Mouse (Mus musculus): ENCODE measurements around the gene Pick1. TPM values are rescaled to one million over a fixed set of nuclear protein-coding genes. Genes with fewer than 3 reads are reported as not detected.

The Pick1 gene
- total and polyA plus RNA-seq, 2 experiments from 2014 or later = 26.9 to 27.2 TPM

DNA sequence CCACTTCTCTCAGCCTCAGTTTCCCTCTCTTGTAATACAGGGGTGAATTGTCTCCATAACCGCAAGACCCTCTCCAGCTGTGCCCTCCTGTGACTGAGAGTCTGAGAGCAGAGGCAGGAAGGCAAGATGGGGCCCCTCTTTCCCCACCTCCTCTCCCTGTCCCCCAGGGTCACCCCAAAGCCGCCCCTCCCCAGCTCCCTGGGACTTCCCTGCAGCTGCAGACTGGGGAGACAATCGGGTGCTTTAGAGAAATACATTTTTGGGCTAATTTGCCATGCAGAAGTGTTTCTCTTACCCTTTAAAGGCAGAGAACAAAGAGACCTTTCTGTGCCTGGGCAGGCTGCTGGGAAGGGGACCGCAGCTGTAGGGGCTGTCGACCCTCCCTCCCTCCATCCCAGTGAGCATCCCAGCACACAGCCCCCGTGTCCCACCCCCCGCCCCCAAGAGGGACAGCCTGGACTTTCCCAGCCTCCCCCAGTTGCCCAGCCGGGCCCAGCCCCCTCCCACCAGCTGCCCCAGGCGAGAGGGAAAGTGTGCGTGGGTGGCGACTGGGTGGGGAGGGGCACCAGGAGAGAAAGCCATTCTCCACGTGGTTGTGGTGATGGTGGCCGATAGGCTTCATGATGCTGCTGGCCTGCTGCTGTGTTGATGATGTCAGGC is 27.4 kb upstream of the Pick1 start:
- ATAC-seq (ENCODE audit: insufficient read depth, low read depth) (no peak), DNase-seq (ENCODE audit: low spot score) (no peak)
- 40% methylated on average over 13 of the region's 13 CpGs for WGBS
- Histone ChIP-seq H3K36me3 (replicated peaks; ENCODE audit: control insufficient read depth, insufficient read depth, low read length) (no peaks in the 10 kb centered on the region), H3K4me3 (ENCODE audit: low read depth, low read length) (no peak overlapping the region), H3K9me3 (replicated peaks; ENCODE audit: control insufficient read depth, low read length) (no peaks in the 10 kb centered on the region), H3K27me3 (ENCODE audit: control insufficient read depth, insufficient read depth, low read length) (no peaks in the 10 kb centered on the region), H3K4me1 (ENCODE audit: control insufficient read depth, insufficient read depth) (peaks cover 3% of the 10 kb centered on the region; the same call in 1 of the 2 replicates), H3K4me2 (ENCODE audit: low read depth, low read length) (no peak overlapping the region), H3K9ac (replicated peaks; ENCODE audit: low read depth, low read length) (no peak overlapping the region), H3K27ac (ENCODE audit: low read depth) (no peak overlapping the region)
- no peak for TF ChIP-seq EP300 (IDR thresholded peaks at IDR 0.05; ENCODE audit: low read depth)
- no peak for TF ChIP-seq CTCF (IDR thresholded peaks at IDR 0.05; ENCODE audit: low read depth)

DNA sequence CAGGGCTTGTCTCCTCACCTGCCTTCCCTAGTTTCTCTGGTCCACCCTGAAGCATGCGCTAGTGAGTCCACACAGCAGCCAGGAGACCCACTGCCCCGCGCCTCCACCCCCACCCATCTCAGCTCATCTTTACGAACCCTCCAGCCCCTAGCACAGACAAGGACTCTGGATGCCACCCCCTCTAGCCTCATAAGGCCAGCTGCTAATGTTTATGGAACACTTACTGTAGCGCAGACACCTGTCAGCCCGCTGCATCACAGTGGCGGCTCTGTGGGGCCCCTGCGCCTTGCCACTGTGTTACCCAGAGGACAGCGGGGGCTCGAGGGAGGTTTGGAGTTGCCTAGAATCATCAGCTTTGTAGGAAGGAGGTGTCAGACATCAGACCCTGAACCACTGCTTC is 26.4 kb upstream of the Pick1 start:
- no peaks in the 10 kb centered on the region for H3K9me3 ChIP-seq (replicated peaks; ENCODE audit: control insufficient read depth, low read length)
- TF ChIP-seq EP300 (IDR thresholded peaks at IDR 0.05; ENCODE audit: low read depth) (no peak), CTCF (IDR thresholded peaks at IDR 0.05; ENCODE audit: low read depth) (no peak)
- H3K4me1 ChIP-seq (ENCODE audit: control insufficient read depth, insufficient read depth) = peaks cover 3% of the 10 kb centered on the region; the same call in 1 of the 2 replicates
- no peak overlapping the region for H3K4me3 ChIP-seq (ENCODE audit: low read depth, low read length)
- no peak overlapping the region for H3K27ac ChIP-seq (ENCODE audit: low read depth)
- no peaks in the 10 kb centered on the region for H3K27me3 ChIP-seq (ENCODE audit: control insufficient read depth, insufficient read depth, low read length)
- no peak for DNase-seq (ENCODE audit: low spot score)
- 35% methylated on average over 10 of the region's 10 CpGs for WGBS
- H3K9ac ChIP-seq (replicated peaks; ENCODE audit: low read depth, low read length) = no peak overlapping the region
- H3K4me2 ChIP-seq (ENCODE audit: low read depth, low read length) = no peak overlapping the region
- no peaks in the 10 kb centered on the region for H3K36me3 ChIP-seq (replicated peaks; ENCODE audit: control insufficient read depth, insufficient read depth, low read length)
- no peak for ATAC-seq (ENCODE audit: insufficient read depth, low read depth)

DNA sequence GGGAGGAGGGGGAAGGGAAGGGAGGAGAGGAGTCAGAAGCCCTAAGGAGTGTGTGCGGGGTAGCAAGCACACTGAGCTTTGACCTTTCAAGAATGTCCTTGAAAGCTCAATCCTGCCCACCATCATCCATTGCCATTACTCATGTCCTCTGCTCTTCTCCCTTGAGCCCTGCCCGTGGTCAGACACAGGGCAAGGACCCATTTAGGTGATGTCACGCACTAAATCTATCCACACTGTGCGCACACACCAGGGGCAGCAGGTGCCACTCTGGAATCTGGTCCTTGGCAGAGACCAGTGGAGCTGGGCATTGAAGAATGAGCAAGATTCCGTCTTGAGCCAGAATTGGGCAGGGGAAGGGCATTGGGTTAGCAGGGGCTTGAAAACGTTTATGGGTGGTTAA is 20.8 kb upstream of the Pick1 start:
- no peak for DNase-seq (ENCODE audit: low spot score)
- H3K4me1 ChIP-seq (ENCODE audit: control insufficient read depth, insufficient read depth) = no peaks in the 10 kb centered on the region
- TF ChIP-seq EP300 (IDR thresholded peaks at IDR 0.05; ENCODE audit: low read depth) (no peak), CTCF (IDR thresholded peaks at IDR 0.05; ENCODE audit: low read depth) (no peak)
- H3K4me2 ChIP-seq (ENCODE audit: low read depth, low read length) = no peak overlapping the region
- H3K4me3 ChIP-seq (ENCODE audit: low read depth, low read length) = no peak overlapping the region
- no peak overlapping the region for H3K27ac ChIP-seq (ENCODE audit: low read depth)
- H3K9ac ChIP-seq (replicated peaks; ENCODE audit: low read depth, low read length) = no peak overlapping the region
- 64% methylated on average over 6 of the region's 6 CpGs for WGBS
- no peak for ATAC-seq (ENCODE audit: insufficient read depth, low read depth)
- no peaks in the 10 kb centered on the region for H3K27me3 ChIP-seq (ENCODE audit: control insufficient read depth, insufficient read depth, low read length)
- H3K36me3 ChIP-seq (replicated peaks; ENCODE audit: control insufficient read depth, insufficient read depth, low read length) = no peaks in the 10 kb centered on the region
- H3K9me3 ChIP-seq (replicated peaks; ENCODE audit: control insufficient read depth, low read length) = no peaks in the 10 kb centered on the region

DNA sequence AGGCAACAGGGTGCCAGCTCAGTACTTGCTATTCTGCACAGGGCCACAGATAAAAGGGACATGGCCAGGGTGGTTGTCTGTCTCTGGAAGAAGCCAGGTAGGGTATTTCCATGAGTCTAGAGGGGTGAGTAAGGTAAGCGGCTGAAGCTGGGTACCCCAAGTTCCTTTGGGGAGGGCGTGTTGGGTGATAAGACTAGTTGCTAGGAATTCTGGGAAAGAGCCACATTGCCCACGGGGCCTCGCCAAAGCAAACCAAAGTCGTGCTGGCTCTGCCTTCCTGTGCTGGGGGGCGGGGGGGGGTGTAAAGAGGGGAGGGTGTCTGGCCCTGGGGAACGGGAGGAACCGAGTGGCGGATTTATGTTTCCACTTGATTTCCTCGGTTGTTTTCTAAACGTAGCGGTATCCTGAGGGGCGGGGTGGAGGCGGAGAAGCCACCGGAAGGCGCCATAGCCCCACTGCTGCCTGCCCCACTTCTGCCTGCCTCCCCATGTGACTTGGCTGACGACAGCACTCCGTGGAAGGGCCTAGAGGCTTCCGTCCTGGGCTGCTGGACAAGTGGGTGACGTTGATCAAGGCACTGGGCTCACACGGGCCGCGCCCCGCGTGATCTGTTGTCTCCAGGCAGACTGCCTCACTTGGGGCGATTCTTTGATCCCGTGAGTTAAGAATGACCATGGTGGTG is 20.1 kb upstream of the Pick1 start:
- no peaks in the 10 kb centered on the region for H3K9me3 ChIP-seq (replicated peaks; ENCODE audit: control insufficient read depth, low read length)
- no peaks in the 10 kb centered on the region for H3K4me1 ChIP-seq (ENCODE audit: control insufficient read depth, insufficient read depth)
- 79% methylated on average over 27 of the region's 27 CpGs for WGBS
- DNase-seq (ENCODE audit: low spot score) (no peak), ATAC-seq (ENCODE audit: insufficient read depth, low read depth) (peak; percentile 35; the same call in 1 of the 2 replicates)
- H3K4me3 ChIP-seq (ENCODE audit: low read depth, low read length) = no peak overlapping the region
- no peaks in the 10 kb centered on the region for H3K36me3 ChIP-seq (replicated peaks; ENCODE audit: control insufficient read depth, insufficient read depth, low read length)
- no peaks in the 10 kb centered on the region for H3K27me3 ChIP-seq (ENCODE audit: control insufficient read depth, insufficient read depth, low read length)
- no peak overlapping the region for H3K9ac ChIP-seq (replicated peaks; ENCODE audit: low read depth, low read length)
- no peak overlapping the region for H3K27ac ChIP-seq (ENCODE audit: low read depth)
- no peak for TF ChIP-seq CTCF (IDR thresholded peaks at IDR 0.05; ENCODE audit: low read depth)
- no peak for TF ChIP-seq EP300 (IDR thresholded peaks at IDR 0.05; ENCODE audit: low read depth)
- H3K4me2 ChIP-seq (ENCODE audit: low read depth, low read length) = no peak overlapping the region

DNA sequence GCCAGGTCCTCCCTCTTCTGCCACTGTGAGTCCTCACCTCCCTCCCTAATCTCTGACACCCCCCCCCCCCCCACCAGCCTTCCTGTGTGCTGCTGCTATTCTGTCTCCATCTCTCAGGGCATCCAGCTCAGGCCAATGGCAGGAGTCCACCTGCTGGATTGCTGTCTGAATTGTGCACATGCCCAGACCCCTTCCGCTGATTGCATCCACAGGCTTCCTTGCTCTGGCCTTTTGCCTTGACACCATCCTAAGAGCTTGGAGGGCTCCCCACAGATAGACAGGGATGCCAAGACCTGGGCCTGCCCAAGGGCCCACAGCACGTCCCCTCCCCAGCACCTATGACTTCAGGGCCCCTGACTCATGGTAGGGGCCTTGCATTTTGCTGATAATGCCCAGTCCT is 18.6 kb upstream of the Pick1 start:
- Histone ChIP-seq H3K9me3 (replicated peaks; ENCODE audit: control insufficient read depth, low read length) (no peaks in the 10 kb centered on the region), H3K4me3 (ENCODE audit: low read depth, low read length) (no peak overlapping the region), H3K36me3 (replicated peaks; ENCODE audit: control insufficient read depth, insufficient read depth, low read length) (no peaks in the 10 kb centered on the region), H3K4me1 (ENCODE audit: control insufficient read depth, insufficient read depth) (no peaks in the 10 kb centered on the region), H3K27me3 (ENCODE audit: control insufficient read depth, insufficient read depth, low read length) (no peaks in the 10 kb centered on the region), H3K9ac (replicated peaks; ENCODE audit: low read depth, low read length) (no peak overlapping the region), H3K4me2 (ENCODE audit: low read depth, low read length) (no peak overlapping the region), H3K27ac (ENCODE audit: low read depth) (no peak overlapping the region)
- no peak for DNase-seq (ENCODE audit: low spot score)
- TF ChIP-seq CTCF (IDR thresholded peaks at IDR 0.05; ENCODE audit: low read depth) (no peak), EP300 (IDR thresholded peaks at IDR 0.05; ENCODE audit: low read depth) (no peak)
- 38% methylated on average over 2 of the region's 2 CpGs for WGBS
- ATAC-seq (ENCODE audit: insufficient read depth, low read depth) = no peak

Data from heart, postnatal 0 days (tissue).